Mouse (Mus musculus) liver, postnatal 0 days (tissue): ENCODE measurements at regions not wholly inside any gene's neighbourhood (a gene's known extent, or its start where the extent isn't known, plus 50 kb on each side); places are given as distances from the start of the nearest gene placed in this dataset.

Experiments
- CTCF ChIP-seq: sonication (generic); IDR thresholded peaks from 2 replicates; pipeline ENCODE4 v1.5.1; 2016; ENCODE audit warnings: antibody characterized with exemption, low read depth
- EP300 ChIP-seq: IDR thresholded peaks from 2 replicates; pipeline ENCODE4 v1.6.1; 2016; ENCODE audit warnings: antibody characterized with exemption, low read depth, mild to moderate bottlenecking

- TF ChIP-seq CTCF (no peak), EP300 (no peak)
These were observed 212.0 kb downstream of the Tgfb2 start for GRCm38 (mm10) chr1:186493664-186494410.
